Mouse (Mus musculus) hindbrain, embryonic 10.5 days (tissue): ENCODE measurements around the gene Atxn3. TPM values are rescaled to one million over a fixed set of nuclear protein-coding genes. Genes with fewer than 3 reads are reported as not detected.

ENCODE experiments used
- polyA plus RNA-seq: library from polyadenylated mRNA; unstranded; fragments of >200 nt; fragmentation: Nextera tagmentation; extraction: Ambion mirVana; gene quantifications from 2 replicates; pipeline ENCODE4 v1.2.1, GENCODE M21; 2016

Gene Atxn3
- polyA plus RNA-seq, 1 experiment from 2014 or later = 11.3 TPM

Other genes starting within 250 kb of the Atxn3 start
- gene Tc2n, start 239.7 kb downstream of the Atxn3 start, polyA plus RNA-seq = 0.11 and 0.27 TPM in 2 replicates
- 12.4 and 13.4 TPM in 2 replicates for gene Fbln5, start 139.2 kb downstream of the Atxn3 start, polyA plus RNA-seq
- gene Trip11, start 45.0 kb downstream of the Atxn3 start, polyA plus RNA-seq = 16.4 and 18.2 TPM in 2 replicates
- gene Cpsf2, start 17.7 kb upstream of the Atxn3 start, polyA plus RNA-seq = 28.6 and 36.4 TPM in 2 replicates
- 0.14 and 0.65 TPM in 2 replicates for gene Slc24a4, start 170.5 kb upstream of the Atxn3 start, polyA plus RNA-seq